Mouse (Mus musculus) limb, embryonic 12.5 days (tissue): ENCODE data around the gene Ttll12. TPM values are rescaled to one million over a fixed set of nuclear protein-coding genes. Genes with fewer than 3 reads are reported as not detected.
A peak's percentile ranks its signal among the peaks of the same experiment; 100 is the strongest.

ENCODE experiments used
- ATAC-seq: fragments of 200-750 bp; cut with Nextera tagmentation; 2 replicates; pipeline ENCODE4 v1.8.0; 2017; ENCODE audit warnings: low read depth, moderate TSS enrichment; ENCODE audit not compliant: insufficient number of reproducible peaks, insufficient read depth, low FRiP score, low TSS enrichment
- H3K27ac ChIP-seq: fragments of 300-500 bp; sonication (generic); 2 replicates; pipeline ENCODE4 v1.5.1; 2016; ENCODE audit warnings: mild to moderate bottlenecking, moderate library complexity
- H3K27me3 ChIP-seq: fragments of 300-500 bp; sonication (generic); 2 replicates; pipeline ENCODE4 v1.6.1; 2016; ENCODE audit warnings: mild to moderate bottlenecking, moderate library complexity
- H3K36me3 ChIP-seq: fragments of 300-500 bp; sonication (generic); 2 replicates; pipeline ENCODE4 v1.6.1; 2016; ENCODE audit warnings: mild to moderate bottlenecking, moderate library complexity
- H3K4me1 ChIP-seq: fragments of 300-500 bp; sonication (generic); replicated peaks from 2 replicates; pipeline ENCODE4 v1.6.1; 2016
- H3K4me2 ChIP-seq: fragments of 300-500 bp; sonication (generic); 2 replicates; pipeline ENCODE4 v1.6.1; 2016; ENCODE audit warnings: mild to moderate bottlenecking, moderate library complexity
- H3K4me3 ChIP-seq: fragments of 300-500 bp; sonication (generic); replicated peaks from 2 replicates; pipeline ENCODE4 v1.5.1; 2016; ENCODE audit warnings: mild to moderate bottlenecking
- H3K9ac ChIP-seq: fragments of 300-500 bp; sonication (generic); replicated peaks from 2 replicates; pipeline ENCODE4 v1.6.1; 2016; ENCODE audit warnings: mild to moderate bottlenecking, moderate library complexity
- H3K9me3 ChIP-seq: fragments of 300-500 bp; sonication (generic); 2 replicates; pipeline ENCODE4 v1.6.1; 2016; ENCODE audit warnings: mild to moderate bottlenecking, moderate library complexity
- WGBS: fragments of 180-500 bp; shearing (Covaris S2); methylation state at CpG from one replicate; pipeline ENCODE4 v1.1.7; 2016; 5-methylcytosine and 5-hydroxymethylcytosine counted together
- polyA plus RNA-seq: library from polyadenylated mRNA; unstranded; fragments of >200 nt; fragmentation: Nextera tagmentation; extraction: Ambion mirVana; gene quantifications from 2 replicates; pipeline ENCODE4 v1.2.1, GENCODE M21; 2016

Gene Ttll12
- polyA plus RNA-seq, 1 experiment from 2014 or later: 44.7 TPM

DNA sequence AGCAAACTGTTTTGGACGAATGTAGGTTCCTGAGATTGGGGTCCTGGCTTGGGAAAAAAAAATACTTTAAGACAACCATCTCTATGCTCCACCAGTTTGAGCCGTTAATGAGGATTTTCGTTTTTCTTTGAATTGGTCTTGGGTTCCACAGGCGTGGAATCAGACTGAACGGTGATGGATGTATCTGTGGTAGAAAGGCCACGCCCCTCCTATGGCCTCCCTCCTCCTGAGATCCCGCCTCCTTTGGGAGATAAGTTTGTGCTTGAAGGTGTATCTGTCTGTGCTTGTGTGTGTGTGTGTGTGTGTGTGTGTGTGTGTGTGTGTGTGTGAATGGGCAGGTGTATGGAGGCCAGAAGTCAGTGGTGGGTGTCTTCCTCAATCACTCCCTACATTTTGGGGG is 62.4 kb downstream of the Ttll12 start:
- Histone ChIP-seq H3K9ac (no peak overlapping the region), H3K36me3 (no peaks in the 10 kb centered on the region), H3K4me1 (no peaks in the 10 kb centered on the region), H3K4me2 (no peak overlapping the region), H3K27ac (no peak overlapping the region), H3K27me3 (peaks cover 24% of the 10 kb centered on the region), H3K9me3 (no peaks in the 10 kb centered on the region), H3K4me3 (no peak overlapping the region)
- ATAC-seq: no peak
- 72% methylated on average over 7 of the region's 7 CpGs for WGBS

DNA sequence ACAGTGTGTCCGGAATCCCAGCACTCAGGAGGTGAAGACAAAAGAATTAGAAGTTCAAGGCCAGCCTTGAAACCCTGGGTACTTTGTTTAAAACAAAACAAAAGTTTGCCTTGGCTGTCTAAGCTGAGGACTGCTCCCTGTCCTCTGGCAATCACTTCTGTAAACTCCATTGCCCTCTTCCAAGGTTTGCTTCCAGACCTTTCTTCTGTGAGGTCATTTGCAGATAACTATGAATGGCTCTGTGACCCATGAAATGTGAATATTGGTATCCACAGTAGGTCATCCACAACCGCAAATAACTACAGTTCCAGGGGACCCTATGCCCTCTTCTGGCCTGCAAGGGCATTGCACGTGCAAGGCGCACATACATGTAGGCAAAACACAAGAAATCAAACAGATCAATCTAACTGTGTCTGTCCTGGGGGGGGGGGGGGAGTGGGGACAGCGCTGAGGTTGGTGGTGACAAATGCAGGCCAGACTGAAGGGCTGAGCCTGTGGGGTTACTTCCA is 62.9 kb downstream of the Ttll12 start:
- H3K27me3 ChIP-seq: peaks cover 30% of the 10 kb centered on the region

DNA sequence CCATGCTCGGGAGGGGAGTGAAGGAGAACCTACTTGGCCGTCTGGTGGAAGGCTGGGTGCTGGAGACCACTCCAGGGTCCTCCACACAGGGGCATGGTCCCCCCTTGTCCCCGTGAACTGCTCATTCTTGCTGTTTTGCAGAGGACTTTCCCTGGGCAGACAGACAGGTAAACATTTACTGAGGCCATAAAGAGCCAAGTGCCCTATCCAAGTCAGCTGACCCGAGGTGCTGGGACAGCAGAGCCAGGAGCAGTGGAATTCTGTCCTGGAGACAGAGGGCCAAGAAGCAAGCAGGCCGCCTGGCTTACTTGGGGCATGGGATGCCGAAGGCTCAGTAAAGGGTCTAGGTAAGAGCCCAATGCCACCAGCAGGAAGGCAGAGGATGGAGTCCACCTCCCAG is 64.3 kb downstream of the Ttll12 start:
- 62% methylated on average over 6 of the region's 6 CpGs for WGBS
- Histone ChIP-seq H3K27ac (no peak overlapping the region), H3K4me3 (no peak overlapping the region), H3K27me3 (peaks cover 44% of the 10 kb centered on the region), H3K4me2 (no peak overlapping the region), H3K9ac (no peak overlapping the region), H3K36me3 (no peaks in the 10 kb centered on the region), H3K9me3 (no peaks in the 10 kb centered on the region), H3K4me1 (peaks cover 16% of the 10 kb centered on the region)
- ATAC-seq: no peak

More for the DNA sequence above, 62.9 kb downstream of the Ttll12 start:
- H3K27ac ChIP-seq: no peak overlapping the region
- ATAC-seq: no peak
- no peak overlapping the region for H3K9ac ChIP-seq
- peaks cover 5% of the 10 kb centered on the region; the same call in 1 of the 2 replicates for H3K4me1 ChIP-seq
- WGBS: 84% methylated on average over 5 of the region's 5 CpGs
- no peaks in the 10 kb centered on the region for H3K36me3 ChIP-seq
- H3K9me3 ChIP-seq: no peaks in the 10 kb centered on the region
- H3K4me3 ChIP-seq: no peak overlapping the region
- no peak overlapping the region for H3K4me2 ChIP-seq

DNA sequence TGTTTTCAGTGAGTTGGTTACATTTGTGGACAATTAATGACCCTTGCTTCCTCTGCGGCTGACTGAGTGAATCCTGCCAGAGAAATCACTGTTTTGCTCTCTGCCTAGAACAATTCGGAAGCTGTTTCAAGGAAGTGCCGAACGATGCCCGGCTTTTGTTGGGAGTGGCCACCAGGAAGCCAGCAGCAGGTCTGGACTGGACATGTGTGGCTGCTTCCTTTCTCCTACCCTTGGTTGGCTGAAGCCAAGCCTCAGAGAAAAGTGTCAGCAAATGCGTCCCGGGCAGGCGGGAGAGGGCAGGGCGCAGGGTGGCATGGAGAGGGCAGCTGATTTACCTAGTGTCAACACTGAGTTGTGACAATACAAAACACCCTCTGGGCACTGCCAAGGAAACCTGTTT is 64.7 kb downstream of the Ttll12 start:
- no peak for ATAC-seq
- H3K27ac ChIP-seq: no peak overlapping the region
- H3K9ac ChIP-seq: no peak overlapping the region

DNA sequence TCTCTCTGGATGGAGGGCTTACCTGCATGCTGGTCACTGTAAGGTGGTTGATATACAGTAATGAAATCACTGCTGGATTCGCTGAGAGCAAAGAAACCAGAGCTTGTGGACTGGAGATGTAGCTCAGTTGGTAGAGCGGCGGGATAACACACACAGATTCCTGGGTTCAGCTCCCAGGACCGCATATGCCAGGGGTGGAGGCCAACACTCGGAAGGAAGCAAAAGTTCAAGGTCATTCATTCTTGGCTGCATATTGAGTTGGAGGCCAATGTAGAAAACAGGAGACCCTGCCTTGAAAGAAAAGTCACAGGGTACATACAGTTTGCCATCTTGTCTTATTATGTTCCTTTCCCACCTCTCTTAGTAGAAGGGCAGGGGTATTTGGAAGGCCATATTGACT is 65.2 kb downstream of the Ttll12 start:
- Histone ChIP-seq H3K9ac (no peak overlapping the region), H3K27ac (no peak overlapping the region), H3K27me3 (peaks cover 53% of the 10 kb centered on the region), H3K4me2 (no peak overlapping the region), H3K36me3 (no peaks in the 10 kb centered on the region), H3K4me1 (peaks cover 19% of the 10 kb centered on the region), H3K9me3 (no peaks in the 10 kb centered on the region), H3K4me3 (no peak overlapping the region)
- no peak for ATAC-seq
- 84% methylated on average over 5 of the region's 5 CpGs for WGBS

More for the DNA sequence above, 64.7 kb downstream of the Ttll12 start:
- Histone ChIP-seq H3K36me3 (no peaks in the 10 kb centered on the region), H3K27me3 (peaks cover 48% of the 10 kb centered on the region), H3K4me3 (no peak overlapping the region), H3K4me1 (peaks cover 19% of the 10 kb centered on the region), H3K4me2 (no peak overlapping the region), H3K9me3 (no peaks in the 10 kb centered on the region)
- WGBS: 70% methylated on average over 9 of the region's 9 CpGs

DNA sequence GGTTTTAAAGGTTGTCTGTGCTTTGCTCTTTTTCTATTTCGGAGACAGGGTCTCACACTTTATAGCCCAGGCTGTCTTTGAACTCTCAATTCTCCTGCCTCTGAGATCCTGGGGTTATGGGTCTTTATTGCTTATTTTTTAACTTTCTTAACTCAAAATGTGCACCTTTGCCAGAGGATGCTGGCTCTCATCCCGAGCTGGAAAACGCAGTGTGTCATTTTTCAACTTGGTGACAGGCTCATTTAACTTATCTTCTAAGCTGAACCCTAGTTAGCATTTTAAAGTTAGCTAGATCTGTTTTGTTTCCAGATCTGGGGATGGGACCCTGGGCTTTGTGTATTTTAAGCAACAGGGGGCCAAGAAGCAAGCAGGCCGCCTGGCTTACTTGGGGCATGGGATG is 66.1 kb downstream of the Ttll12 start:
- Histone ChIP-seq H3K4me2 (no peak overlapping the region), H3K9me3 (no peaks in the 10 kb centered on the region), H3K4me1 (peaks cover 19% of the 10 kb centered on the region), H3K9ac (no peak overlapping the region), H3K4me3 (no peak overlapping the region), H3K36me3 (no peaks in the 10 kb centered on the region), H3K27ac (no peak overlapping the region), H3K27me3 (peaks cover 62% of the 10 kb centered on the region)
- no peak for ATAC-seq
- WGBS: 56% methylated on average over 4 of the region's 4 CpGs

DNA sequence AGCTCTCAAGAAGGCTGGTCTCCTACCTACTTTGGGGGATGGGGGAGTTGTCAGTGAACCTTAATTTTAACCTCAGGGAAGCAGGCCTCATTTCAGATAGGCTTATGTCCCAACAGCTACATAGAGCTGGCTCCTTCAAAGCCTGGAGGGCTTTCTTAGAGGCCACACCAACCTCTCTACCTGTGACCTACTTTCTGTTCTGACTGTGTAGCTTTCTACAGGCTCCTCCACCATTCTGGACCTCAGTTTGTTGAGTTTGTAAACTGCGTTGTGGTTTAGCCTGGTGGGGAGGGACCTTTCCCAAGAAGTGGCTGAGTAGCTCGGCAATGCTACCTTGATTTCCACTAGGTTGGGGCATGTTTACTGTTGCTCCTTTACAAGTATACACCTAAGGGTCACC is 67.2 kb downstream of the Ttll12 start:
- no peak overlapping the region for H3K4me3 ChIP-seq
- WGBS: 65% methylated on average over 2 of the region's 2 CpGs
- peaks cover 23% of the 10 kb centered on the region for H3K4me1 ChIP-seq

DNA sequence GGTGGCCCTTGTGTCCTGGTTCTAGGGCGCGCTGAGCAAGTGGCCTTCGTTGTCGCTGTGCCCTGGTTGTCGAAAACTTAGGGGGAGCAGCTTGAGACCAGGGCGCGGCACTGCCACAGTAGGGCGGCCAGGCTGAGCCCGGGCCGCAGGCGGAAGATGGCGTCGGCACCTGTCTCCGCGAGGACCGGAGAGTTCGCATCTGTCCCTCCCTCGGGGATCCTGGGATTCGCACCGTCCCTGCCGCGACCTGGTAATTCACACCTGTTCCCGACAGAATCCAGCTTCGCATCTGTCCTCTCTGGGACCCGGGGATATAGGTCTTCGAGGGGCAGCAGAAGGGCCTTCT is 67.9 kb downstream of the Ttll12 start:
- no peaks in the 10 kb centered on the region for H3K9me3 ChIP-seq
- no peak for ATAC-seq
- H3K4me3 ChIP-seq: peak overlapping the region; percentile 56
- H3K27ac ChIP-seq: no peak overlapping the region
- peak overlapping the region; percentile 94 for H3K4me2 ChIP-seq
- H3K4me1 ChIP-seq: peaks cover 23% of the 10 kb centered on the region
- WGBS: under 1% methylated on average over 26 of the region's 26 CpGs
- peak overlapping the region; percentile 50 for H3K9ac ChIP-seq
- H3K27me3 ChIP-seq: peaks cover 69% of the 10 kb centered on the region
- no peaks in the 10 kb centered on the region for H3K36me3 ChIP-seq

More for the DNA sequence above, 67.2 kb downstream of the Ttll12 start:
- peak overlapping the region; percentile 94; the same call in 1 of the 2 replicates for H3K4me2 ChIP-seq
- H3K9me3 ChIP-seq: no peaks in the 10 kb centered on the region
- H3K27me3 ChIP-seq: peaks cover 69% of the 10 kb centered on the region
- H3K36me3 ChIP-seq: no peaks in the 10 kb centered on the region
- H3K27ac ChIP-seq: no peak overlapping the region
- no peak for ATAC-seq
- H3K9ac ChIP-seq: no peak overlapping the region

DNA sequence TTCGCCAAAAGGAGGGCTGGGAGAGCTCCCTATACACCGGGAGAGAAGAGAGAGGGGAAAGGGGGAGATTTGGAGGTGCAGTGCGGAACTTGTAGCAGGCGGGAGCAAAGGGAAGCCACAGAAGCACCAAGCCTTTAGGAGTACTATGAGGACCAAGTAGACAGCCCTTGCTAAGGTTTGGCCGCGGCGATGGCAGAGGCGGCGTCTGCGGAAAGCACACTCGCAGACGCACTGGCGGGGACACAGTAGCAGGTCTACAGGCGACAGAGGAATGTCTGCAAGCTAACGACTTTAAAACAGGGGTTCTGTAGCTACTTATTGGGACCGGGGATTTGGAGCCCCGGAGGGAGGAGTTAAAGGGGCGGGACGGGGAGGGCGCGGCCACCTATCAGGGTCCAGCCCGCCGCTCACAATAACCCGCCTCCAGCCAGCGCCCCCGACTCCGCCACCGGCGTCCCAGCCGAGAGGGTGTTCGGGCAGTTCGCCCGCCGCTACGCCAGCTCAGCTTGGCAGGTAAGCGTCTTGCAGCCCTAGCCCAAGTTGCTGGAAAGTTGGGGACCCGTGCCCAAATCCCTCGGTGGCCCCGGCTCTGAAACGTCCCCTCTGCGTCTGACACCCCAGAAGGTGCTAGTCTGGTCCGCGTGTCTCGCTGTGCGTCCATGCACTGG is 68.4 kb downstream of the Ttll12 start, which contains the start of gene Bik:
Gene Bik (plus strand): TSS at position 439 of the 668 bp plus-strand sequence.
- H3K4me3 ChIP-seq: peak within 1 kb of the TSS; percentile 56

More for the DNA sequence above, 68.4 kb downstream of the Ttll12 start, which contains the start of gene Bik:
- no peaks in the 10 kb centered on the region for H3K36me3 ChIP-seq
- under 1% methylated on average over 45 of the region's 45 CpGs for WGBS
- H3K9me3 ChIP-seq: no peaks in the 10 kb centered on the region
- ATAC-seq: peak; percentile 71; the same call in 1 of the 2 replicates
- H3K27me3 ChIP-seq: peaks cover 69% of the 10 kb centered on the region
- peaks cover 23% of the 10 kb centered on the region for H3K4me1 ChIP-seq
- H3K4me2 ChIP-seq: peak within 1 kb of the TSS; percentile 94
- H3K9ac ChIP-seq: peak within 1 kb of the TSS; percentile 50
- H3K27ac ChIP-seq: no peak within 1 kb of the TSS

Other genes starting within 250 kb of the Ttll12 start
- gene Arfgap3, start 244.9 kb downstream of the Ttll12 start, polyA plus RNA-seq: 40.3 and 42.5 TPM in 2 replicates
- gene Pacsin2, start 130.6 kb downstream of the Ttll12 start, polyA plus RNA-seq: 45.5 and 50.6 TPM in 2 replicates
- gene Ttll1, start 84.3 kb downstream of the Ttll12 start, polyA plus RNA-seq: 26.0 and 27.2 TPM in 2 replicates
- 2.8 and 3.3 TPM in 2 replicates for gene Bik, start 68.3 kb downstream of the Ttll12 start, polyA plus RNA-seq
- 51.7 and 54.2 TPM in 2 replicates for gene Tspo, start 31.6 kb downstream of the Ttll12 start, polyA plus RNA-seq
- gene Mcat, start 31.4 kb downstream of the Ttll12 start, polyA plus RNA-seq: 48.9 and 50.8 TPM in 2 replicates
- 33.6 and 36.7 TPM in 2 replicates for gene Scube1, start 129.9 kb upstream of the Ttll12 start, polyA plus RNA-seq
- gene Mpped1, start 184.3 kb upstream of the Ttll12 start, polyA plus RNA-seq: 8.0 and 8.4 TPM in 2 replicates